Comparison of ENCODE assay signal across 16 mouse cellular contexts in the genomic region with DNA sequence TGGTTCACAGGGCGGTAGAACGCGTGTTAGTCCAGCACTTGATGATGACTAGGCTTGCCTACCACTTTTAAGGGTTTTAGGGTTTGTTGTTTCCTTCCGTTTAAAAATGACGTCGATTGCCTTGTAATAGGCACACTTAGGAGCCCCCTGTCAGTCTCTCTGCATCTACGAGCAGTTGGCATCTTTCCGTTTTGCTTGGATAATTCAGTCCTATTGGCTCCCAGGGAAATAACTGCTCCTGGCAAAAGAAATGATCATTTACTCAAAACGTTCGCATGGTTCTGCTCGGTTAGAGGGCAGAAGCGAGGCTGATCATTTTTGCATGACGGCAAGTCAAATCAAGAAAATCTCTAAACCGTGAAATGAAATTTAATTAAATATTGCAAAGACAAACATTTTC.
"Had no signal": no experiment of that assay in that cellular context is flagged by ENCODE, and none has a peak within 500 bp of the region (broad histone marks: within the 10 kb centered on the region; RNA-seq: fewer than 3 reads in every experiment).

No protein-coding gene starts in this region.

- H3K4me2 ChIP-seq: liver, embryonic 12.5 days; lung, embryonic 14.5 days; neural tube, embryonic 12.5 days had no signal

- H3K4me3 ChIP-seq: liver, embryonic 12.5 days; midbrain, embryonic 10.5 days; myocyte; neural tube, embryonic 12.5 days had no signal

- H3K4me1 ChIP-seq: liver, embryonic 12.5 days; midbrain, embryonic 10.5 days; neural tube, embryonic 12.5 days had no signal

- DNase-seq: kidney, adult 8-10 months; kidney, postnatal 36 days; left cerebral cortex, postnatal 4 days; lung, embryonic 14.5 days; lung, postnatal 10 days; lung, postnatal 4 days; retina, postnatal 1 day; right cerebral cortex, postnatal 4 days; spleen, adult 18-20 months; thymus, postnatal 36 days had no signal

- H3K36me3 ChIP-seq: liver, embryonic 12.5 days; midbrain, embryonic 10.5 days; neural tube, embryonic 12.5 days had no signal

- H3K9me3 ChIP-seq: liver, embryonic 12.5 days; midbrain, embryonic 10.5 days; neural tube, embryonic 12.5 days had no signal

- H3K27me3 ChIP-seq: liver, embryonic 12.5 days; neural tube, embryonic 12.5 days had no signal

- H3K9ac ChIP-seq: liver, embryonic 12.5 days; lung, embryonic 14.5 days; neural tube, embryonic 12.5 days had no signal

- ATAC-seq: intestine, embryonic 16.5 days; liver, embryonic 12.5 days had no signal

- H3K27ac ChIP-seq: kidney, postnatal 0 days; liver, embryonic 12.5 days; midbrain, embryonic 10.5 days; neural tube, embryonic 12.5 days had no signal
